Mouse (Mus musculus) WW6 (cell line): ENCODE results near the gene Zfp36l2.
"Not testable (repeated sequence)": the region's sequence is repeated elsewhere in the genome, so short reads cannot be mapped to it uniquely, and the experiment has no call there.

Experiments used
- DNase-seq: peaks from one replicate; pipeline ENCODE4 v3.0.0-alpha.2; 2013; ENCODE audit warnings: low read depth, low spot score

Gene Zfp36l2

GRCm38 (mm10) chr17:84187727-84188373, at the start of gene Zfp36l2:
TSS of gene Zfp36l2 (minus strand) at chr17:84187947.
- peak; percentile 74 for DNase-seq

GRCm38 (mm10) chr17:84236781-84237557, 49.2 kb upstream of the Zfp36l2 start:
- DNase-seq, result no peak

GRCm38 (mm10) chr17:84235399-84235928, 47.7 kb upstream of the Zfp36l2 start:
- DNase-seq, result no peak

- not testable (repeated sequence) for DNase-seq
Measured at GRCm38 (mm10) chr17:84234785-84235184, 47.0 kb upstream of the Zfp36l2 start.

- no peak for DNase-seq
Measured at GRCm38 (mm10) chr17:84233758-84234157, 46.0 kb upstream of the Zfp36l2 start.

- no peak for DNase-seq
Measured at GRCm38 (mm10) chr17:84231361-84231760, 43.6 kb upstream of the Zfp36l2 start.

- no peak for DNase-seq
Measured at GRCm38 (mm10) chr17:84228223-84228622, 40.5 kb upstream of the Zfp36l2 start.

- DNase-seq, result no peak
Measured at GRCm38 (mm10) chr17:84226681-84227080, 38.9 kb upstream of the Zfp36l2 start.

GRCm38 (mm10) chr17:84226231-84226630, 38.5 kb upstream of the Zfp36l2 start:
- DNase-seq, result no peak

- DNase-seq, result no peak
Measured at GRCm38 (mm10) chr17:84224217-84224887, 36.6 kb upstream of the Zfp36l2 start.

- DNase-seq, result not testable (repeated sequence)
Measured at GRCm38 (mm10) chr17:84218841-84219240, 31.1 kb upstream of the Zfp36l2 start.

GRCm38 (mm10) chr17:84217696-84218095, 29.9 kb upstream of the Zfp36l2 start:
- no peak for DNase-seq

- no peak for DNase-seq
Measured at GRCm38 (mm10) chr17:84215264-84215960, 27.7 kb upstream of the Zfp36l2 start.

- DNase-seq, result no peak
Measured at GRCm38 (mm10) chr17:84213464-84213863, 25.7 kb upstream of the Zfp36l2 start.

GRCm38 (mm10) chr17:84207611-84208010, 19.9 kb upstream of the Zfp36l2 start:
- no peak for DNase-seq

GRCm38 (mm10) chr17:84206239-84206638, 18.5 kb upstream of the Zfp36l2 start:
- DNase-seq, result no peak

- no peak for DNase-seq
Measured at GRCm38 (mm10) chr17:84204962-84205361, 17.2 kb upstream of the Zfp36l2 start.

GRCm38 (mm10) chr17:84203340-84203739, 15.6 kb upstream of the Zfp36l2 start:
- no peak for DNase-seq

GRCm38 (mm10) chr17:84201183-84201582, 13.4 kb upstream of the Zfp36l2 start:
- no peak for DNase-seq

GRCm38 (mm10) chr17:84197912-84198344, 10.2 kb upstream of the Zfp36l2 start:
- no peak for DNase-seq

- DNase-seq, result no peak
Measured at GRCm38 (mm10) chr17:84196329-84196728, 8.6 kb upstream of the Zfp36l2 start.

- no peak for DNase-seq
Measured at GRCm38 (mm10) chr17:84195835-84196234, 8.1 kb upstream of the Zfp36l2 start.
